Mouse (Mus musculus) ES-E14 (cell line): ENCODE measurements around the gene Olfr430. TPM values are rescaled to one million over a fixed set of nuclear protein-coding genes. Genes with fewer than 3 reads are reported as not detected.
"Not testable (repeated sequence)": the region's sequence is repeated elsewhere in the genome, so short reads cannot be mapped to it uniquely, and the experiment has no call there.

ENCODE experiments used
- DNase-seq: peaks from one replicate; pipeline ENCODE4 v3.0.0-alpha.2; 2013; ENCODE audit warnings: low read depth, low spot score
- H3K27ac ChIP-seq: 2 replicates; pipeline ENCODE4 v1.5.1; 2012; ENCODE audit warnings: low read depth, mild to moderate bottlenecking, low read length, moderate library complexity, mixed read lengths; ENCODE audit not compliant: poor library complexity, insufficient read depth, severe bottlenecking
- H3K36me3 ChIP-seq: 2 replicates; pipeline ENCODE4 v1.6.1; 2012; ENCODE audit warnings: mild to moderate bottlenecking, low read length, moderate library complexity, mixed read lengths; ENCODE audit not compliant: control insufficient read depth, poor library complexity, insufficient read depth, severe bottlenecking
- H3K4me1 ChIP-seq, 2 experiments: fragments of 150-350 bp in 1 of 2; sonication (generic) in 1 of 2; 2 replicates each; pipeline ENCODE4 v1.6.1; 2012; ENCODE audit warnings: low read length in 2 of 2, mild to moderate bottlenecking in 1 of 2, mixed read lengths in 1 of 2; ENCODE audit not compliant: control insufficient read depth in 2 of 2, insufficient read depth in 2 of 2, poor library complexity in 1 of 2
- H3K4me3 ChIP-seq, 2 experiments: fragments of 150-350 bp in 1 of 2; sonication (generic) in 1 of 2; 2 replicates each; pipeline ENCODE4 v1.5.1; 2012; ENCODE audit warnings: low read length in 2 of 2, low read depth in 1 of 2, mild to moderate bottlenecking in 1 of 2, mixed read lengths in 1 of 2; ENCODE audit not compliant: insufficient read depth in 1 of 2, poor library complexity in 1 of 2, severe bottlenecking in 1 of 2
- H3K9ac ChIP-seq: 2 replicates; pipeline ENCODE4 v1.6.1; 2012; ENCODE audit warnings: low read depth, mild to moderate bottlenecking, low read length, mixed read lengths; ENCODE audit not compliant: poor library complexity, insufficient read depth, severe bottlenecking
- H3K9me3 ChIP-seq: fragments of 150-350 bp; sonication (generic); 2 replicates; pipeline ENCODE4 v1.6.1; 2012; ENCODE audit warnings: low read depth, mild to moderate bottlenecking, low read length; ENCODE audit not compliant: control insufficient read depth, insufficient read depth
- CHD2 ChIP-seq: IDR thresholded peaks from 2 replicates; pipeline ENCODE4 v1.6.1; 2014; ENCODE audit warnings: mild to moderate bottlenecking, low read depth, low read length, inconsistent platforms
- HCFC1 ChIP-seq: IDR thresholded peaks from 2 replicates; pipeline ENCODE4 v1.6.1; 2012; ENCODE audit warnings: low read length, inconsistent platforms, borderline replicate concordance; ENCODE audit not compliant: insufficient read depth
- MAFK ChIP-seq: IDR thresholded peaks from 2 replicates; pipeline ENCODE4 v1.6.1; 2014; ENCODE audit warnings: mild to moderate bottlenecking, low read depth, low read length, inconsistent platforms; ENCODE audit not compliant: insufficient read depth
- ZC3H11A ChIP-seq: IDR thresholded peaks from 2 replicates; pipeline ENCODE4 v1.6.1; 2012; ENCODE audit warnings: low read depth, mild to moderate bottlenecking, inconsistent platforms, low read length, borderline replicate concordance
- ZNF384 ChIP-seq: IDR thresholded peaks from 2 replicates; pipeline ENCODE4 v1.6.1; 2012; ENCODE audit warnings: low read depth, low read length, inconsistent platforms
- in situ Hi-C, 2 experiments: fragments of 600-800 bp; cut with MboI; formaldehyde crosslinking; loops; one replicate each; pipeline ENCODE4 v1.15.1; 2025; ENCODE audit warnings: low sequenced_read_pairs in 2 of 2, inconsistent platforms in 1 of 2; ENCODE audit not compliant: unreplicated experiment in 2 of 2
- total RNA-seq: library from RNA; depleted of rRNA; stranded (reverse); fragments of 300-350 nt; gene quantifications from 2 replicates; pipeline ENCODE4 v1.2.3, GENCODE M21; 2012; rRNA removed

Olfr430 gene
- not detected in 2 replicates for total RNA-seq

DNA sequence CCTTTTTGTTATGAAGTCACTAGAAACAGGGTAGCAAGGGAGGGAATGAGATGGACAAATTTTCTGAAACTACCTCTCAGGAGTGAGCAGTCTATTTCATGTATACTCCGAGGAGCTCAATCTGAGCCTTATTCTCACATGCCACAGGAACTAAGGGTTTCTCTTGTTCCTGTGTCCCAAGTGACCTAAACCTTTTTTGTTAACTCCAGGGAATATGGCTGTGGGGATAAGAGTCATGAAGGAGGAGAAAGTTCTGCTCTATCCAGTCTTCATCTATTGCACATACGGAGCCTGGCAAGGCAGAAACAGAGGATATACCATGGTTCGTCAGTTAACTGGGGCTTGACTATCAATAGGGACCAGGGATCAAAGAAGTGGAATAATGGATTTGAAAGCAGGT lies at the start of gene Olfr430:
Gene Olfr430, plus strand, starts transcription at position 301 of the 400 bp plus-strand sequence.
- H3K9ac ChIP-seq: no peak within 1 kb of the TSS
- no peaks in the 10 kb centered on the region for H3K4me1 ChIP-seq
- in situ Hi-C loops: no loop called here
- no peaks in the 10 kb centered on the region for H3K9me3 ChIP-seq
- DNase-seq: no peak
- H3K27ac ChIP-seq: no peak within 1 kb of the TSS
- H3K4me3 ChIP-seq: no peak within 1 kb of the TSS
- TF ChIP-seq MAFK (no peak), ZC3H11A (no peak), ZNF384 (no peak), HCFC1 (no peak), CHD2 (no peak)
- H3K36me3 ChIP-seq: no peaks in the 10 kb centered on the region

- Histone ChIP-seq H3K9ac (no peak within 1 kb of the TSS), H3K36me3 (no peaks in the 10 kb centered on the region), H3K4me1 (no peaks in the 10 kb centered on the region), H3K27ac (no peak within 1 kb of the TSS), H3K4me3 (no peak within 1 kb of the TSS), H3K9me3 (no peaks in the 10 kb centered on the region)
- no peak for TF ChIP-seq ZNF384
- TF ChIP-seq HCFC1: no peak
- no peak for TF ChIP-seq ZC3H11A
- no peak for DNase-seq
- in situ Hi-C loops: no loop called here
Observed at GRCm38 (mm10) chr1:174031698-174032097, 34.7 kb upstream of the Olfr430 start, which contains the start of gene Ifi205. Gene Ifi205, minus strand, starts transcription at chr1:174031810.

DNA sequence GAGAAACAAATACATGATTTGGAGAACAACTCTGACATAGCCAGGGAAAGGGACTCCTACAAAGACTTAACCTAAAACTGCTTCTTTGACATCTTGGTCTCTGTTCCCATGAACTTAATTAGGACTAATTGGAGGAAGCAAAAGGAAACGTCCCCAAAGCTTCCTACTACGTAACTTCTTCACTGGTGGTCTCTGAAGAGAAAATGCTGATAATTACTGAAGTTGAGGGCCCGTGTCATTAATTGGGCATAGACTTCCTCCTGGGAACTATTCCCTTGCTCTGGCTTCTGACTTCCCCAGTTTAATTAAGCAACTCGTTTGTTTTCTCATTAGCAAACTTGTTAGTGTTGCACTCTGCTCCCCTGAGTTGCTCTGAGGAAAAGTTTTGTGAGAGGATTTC lies 30.6 kb upstream of the Olfr430 start:
- in situ Hi-C loops: no loop called here
- H3K27ac ChIP-seq: no peak overlapping the region
- H3K4me3 ChIP-seq: no peak overlapping the region
- no peaks in the 10 kb centered on the region for H3K36me3 ChIP-seq
- H3K9ac ChIP-seq: no peak overlapping the region
- TF ChIP-seq MAFK (no peak), CHD2 (no peak), ZC3H11A (no peak), HCFC1 (no peak), ZNF384 (no peak)
- H3K4me1 ChIP-seq: no peaks in the 10 kb centered on the region
- DNase-seq: no peak
- H3K9me3 ChIP-seq: no peaks in the 10 kb centered on the region

DNA sequence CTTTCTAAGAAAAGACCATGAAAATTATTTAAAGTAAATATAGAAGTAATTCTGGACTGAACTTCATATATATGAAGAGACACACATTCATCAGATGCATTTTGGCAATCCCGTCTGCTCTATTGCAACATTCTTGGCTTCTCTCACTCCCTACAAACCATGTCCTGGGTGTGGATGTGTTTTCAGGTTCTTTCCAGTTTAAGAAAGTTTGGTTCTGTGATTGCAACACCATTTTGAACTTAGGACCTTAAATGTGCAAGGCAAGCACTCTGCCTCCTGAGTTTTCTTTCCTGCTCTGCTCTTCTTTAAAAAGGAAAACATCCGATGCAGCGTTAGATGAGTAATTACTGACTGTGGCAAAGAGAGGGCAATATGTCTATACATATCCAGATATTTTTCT lies 27.9 kb upstream of the Olfr430 start:
- DNase-seq: no peak
- Histone ChIP-seq H3K4me3 (no peak overlapping the region), H3K4me1 (no peaks in the 10 kb centered on the region), H3K36me3 (no peaks in the 10 kb centered on the region), H3K9me3 (no peaks in the 10 kb centered on the region), H3K9ac (no peak overlapping the region), H3K27ac (no peak overlapping the region)
- in situ Hi-C loops: no loop called here
- TF ChIP-seq ZNF384 (no peak), MAFK (no peak), HCFC1 (no peak), ZC3H11A (no peak), CHD2 (no peak)

- in situ Hi-C loops: no loop called here
- Histone ChIP-seq H3K36me3 (no peaks in the 10 kb centered on the region), H3K4me3 (no peak within 1 kb of the TSS), H3K4me1 (no peaks in the 10 kb centered on the region), H3K9me3 (no peaks in the 10 kb centered on the region), H3K27ac (no peak within 1 kb of the TSS), H3K9ac (no peak within 1 kb of the TSS)
- no peak for DNase-seq
- TF ChIP-seq CHD2 (no peak), MAFK (no peak), ZC3H11A (no peak), HCFC1 (no peak), ZNF384 (no peak)
Observed at GRCm38 (mm10) chr1:174040523-174041177, 25.8 kb upstream of the Olfr430 start, which contains the start of gene Olfr433. Gene Olfr433, plus strand, starts transcription at chr1:174040705.

- H3K9me3 ChIP-seq, in situ Hi-C loops, H3K36me3 ChIP-seq, H3K27ac ChIP-seq, DNase-seq, H3K4me1 ChIP-seq, H3K9ac ChIP-seq, H3K4me3 ChIP-seq: not testable (repeated sequence)
Observed at GRCm38 (mm10) chr1:174042091-174042884, 24.1 kb upstream of the Olfr430 start.
